Mouse (Mus musculus): ENCODE measurements around the gene Traf3ip2.

- TF ChIP-seq CTCF (IDR thresholded peaks at IDR 0.05; ENCODE audit: low read depth, low read length): no peak
- TF ChIP-seq POLR2A (IDR thresholded peaks at IDR 0.05; ENCODE audit: borderline replicate concordance, low read depth, low read length): no peak
These were observed 61.4 kb downstream of the Traf3ip2 start for GRCm38 (mm10) chr10:39674106-39674505.

Data from bone marrow macrophage, adult 2 months (primary cell).